Mouse (Mus musculus) left cerebral cortex, postnatal 14 days (tissue): Measurements from ENCODE around the gene A730015C16Rik. TPM values are rescaled to one million over a fixed set of nuclear protein-coding genes. Genes with fewer than 3 reads are reported as not detected.

Experiments
- DNase-seq, 2 experiments: peaks; one replicate each; pipeline ENCODE4 v3.0.0; 2021 to 2022; ENCODE audit warnings: low spot score in 2 of 2, mixed read lengths in 1 of 2
- intact Hi-C: fragments of 180-260 bp; cut with DNase I; formaldehyde crosslinking; loops from one replicate; pipeline ENCODE4 v1.15.1; 2025
- total RNA-seq, 2 experiments: library from RNA; stranded (reverse); gene quantifications; 2 replicates each; pipeline ENCODE4 v1.2.3; 2021

The A730015C16Rik gene
- total RNA-seq, 2 experiments from 2014 or later = 0.27 to 0.40 TPM

DNA sequence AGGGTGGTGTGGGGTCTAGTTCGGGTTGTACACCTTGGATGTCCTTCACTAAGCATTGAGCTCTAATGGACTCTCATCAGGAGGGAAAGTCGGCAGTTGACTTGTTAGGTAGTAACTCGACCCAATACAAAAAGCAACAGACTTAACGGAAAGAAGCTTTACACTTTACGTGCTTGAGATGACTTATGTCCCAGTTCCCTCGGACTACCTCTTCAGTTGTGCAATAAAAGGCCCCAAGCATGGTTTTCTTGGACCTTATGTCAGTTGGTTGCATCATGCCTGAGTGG is 14.6 kb downstream of the A730015C16Rik start:
- no peak for DNase-seq
- intact Hi-C loops = no loop called here

- peak; percentile 90 to 91 for DNase-seq
- intact Hi-C loops = no loop called here
These were observed 15.2 kb downstream of the A730015C16Rik start, which contains the start of gene Btf3l4 for GRCm38 (mm10) chr4:108832916-108833827. Btf3l4 (minus strand) TSS chr4:108833614.

DNA sequence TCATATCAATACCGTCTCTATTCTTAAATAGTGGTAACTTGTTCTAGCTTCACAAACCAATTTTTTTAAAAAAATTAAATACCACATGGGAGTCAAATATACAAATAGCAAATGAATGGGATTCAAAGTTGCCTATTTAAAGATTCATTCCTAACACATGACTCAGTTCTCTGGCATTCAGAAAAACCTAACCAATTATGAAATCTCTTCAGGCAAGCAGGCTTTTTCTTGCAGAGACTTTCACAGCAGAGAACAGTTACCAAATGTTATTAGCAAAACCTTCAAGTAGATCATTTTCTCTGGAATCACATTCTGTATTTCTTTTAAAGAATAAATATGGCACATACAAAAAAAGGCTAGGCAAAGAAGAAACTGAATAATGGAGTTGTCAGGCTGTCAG is 17.7 kb downstream of the A730015C16Rik start:
- intact Hi-C loops = no loop called here
- peak in 1 of 2 experiments; percentile 21 for DNase-seq

DNA sequence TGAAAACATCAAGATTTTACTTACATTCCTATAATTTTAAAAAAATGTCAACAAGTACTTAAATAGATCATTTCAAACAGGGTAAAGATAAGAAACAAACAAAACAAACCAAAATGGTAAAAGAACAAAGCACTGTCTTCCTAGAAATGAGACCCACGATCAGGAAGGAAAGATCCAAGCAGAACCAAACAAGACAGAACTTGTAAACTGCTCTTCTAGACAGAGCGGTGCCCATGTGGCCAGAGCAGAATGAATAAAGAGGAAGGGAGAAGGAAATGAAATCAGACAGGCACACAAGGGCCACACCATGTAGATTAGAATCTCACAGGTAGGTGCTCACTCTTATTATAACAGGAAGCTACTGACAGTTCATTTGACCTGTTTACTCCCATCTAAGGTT is 21.8 kb downstream of the A730015C16Rik start:
- intact Hi-C loops = no loop called here
- DNase-seq = no peak

- intact Hi-C loops = no loop called here
These were observed 22.3 kb downstream of the A730015C16Rik start for GRCm38 (mm10) chr4:108826096-108826495.

DNA sequence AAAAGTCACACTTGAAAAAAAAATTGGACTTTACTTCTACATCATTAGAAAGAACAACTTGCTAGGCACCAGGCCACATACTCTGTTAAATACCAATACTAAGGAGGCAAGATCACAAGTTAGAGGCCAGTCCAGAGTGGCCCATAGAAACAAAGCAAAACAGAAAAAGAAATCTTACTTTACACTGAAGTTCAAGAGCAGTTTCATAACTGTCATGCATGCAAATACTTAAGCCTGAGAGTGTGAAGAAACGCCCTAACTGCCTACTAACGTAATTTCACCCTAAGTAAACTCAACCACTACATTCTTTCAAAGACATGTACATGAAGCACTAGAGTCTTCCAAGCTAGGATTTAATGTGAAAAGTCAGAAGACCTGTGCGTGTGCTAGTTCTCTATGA is 22.7 kb downstream of the A730015C16Rik start:
- no peak for DNase-seq

More at GRCm38 (mm10) chr4:108826096-108826495, 22.3 kb downstream of the A730015C16Rik start:
- DNase-seq = no peak

DNA sequence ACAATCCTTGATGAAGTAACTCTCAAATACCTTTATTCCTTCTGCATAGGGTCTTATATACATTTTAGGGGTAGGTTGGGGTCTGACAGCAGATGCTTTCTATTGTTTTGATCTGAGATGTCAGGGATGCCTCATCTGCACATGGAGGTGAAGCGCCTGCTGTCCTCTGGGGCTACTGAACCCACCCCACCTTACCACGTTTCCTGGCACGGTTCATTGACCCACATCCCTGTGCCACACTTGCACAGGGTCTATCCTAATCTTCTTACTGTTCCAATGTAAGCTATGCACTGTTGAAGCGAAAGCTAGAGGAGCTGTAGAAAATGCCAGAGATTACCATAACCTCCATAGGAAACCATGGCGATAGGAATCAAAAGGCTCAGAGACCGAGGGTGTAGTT is 36.9 kb downstream of the A730015C16Rik start:
- intact Hi-C loops = no loop called here

More for the DNA sequence above, 22.7 kb downstream of the A730015C16Rik start:
- intact Hi-C loops = no loop called here

DNA sequence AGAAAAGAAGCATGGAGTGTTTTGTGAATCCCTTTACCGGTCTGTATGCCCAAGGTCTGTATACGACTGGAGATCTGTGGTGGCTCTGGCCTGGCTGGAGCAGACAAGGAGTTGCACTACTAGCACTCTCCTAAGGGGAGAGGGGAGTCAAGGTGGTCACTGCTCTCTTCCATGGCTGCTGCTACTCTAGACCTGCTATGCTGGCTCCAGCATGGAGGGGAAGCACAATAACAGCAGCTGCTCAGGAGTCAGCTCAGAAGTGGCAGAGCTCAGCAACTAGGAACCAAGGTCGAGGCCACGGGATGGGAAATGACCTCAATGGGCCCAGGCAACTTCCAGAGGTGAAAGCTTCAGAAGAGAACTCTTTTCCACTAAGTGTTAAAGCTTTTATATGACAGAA is 37.3 kb downstream of the A730015C16Rik start:
- no peak for DNase-seq
- intact Hi-C loops = no loop called here

More for the DNA sequence above, 36.9 kb downstream of the A730015C16Rik start:
- no peak for DNase-seq

GRCm38 (mm10) chr4:108803535-108803934 is 44.9 kb downstream of the A730015C16Rik start:
- no peak for DNase-seq

DNA sequence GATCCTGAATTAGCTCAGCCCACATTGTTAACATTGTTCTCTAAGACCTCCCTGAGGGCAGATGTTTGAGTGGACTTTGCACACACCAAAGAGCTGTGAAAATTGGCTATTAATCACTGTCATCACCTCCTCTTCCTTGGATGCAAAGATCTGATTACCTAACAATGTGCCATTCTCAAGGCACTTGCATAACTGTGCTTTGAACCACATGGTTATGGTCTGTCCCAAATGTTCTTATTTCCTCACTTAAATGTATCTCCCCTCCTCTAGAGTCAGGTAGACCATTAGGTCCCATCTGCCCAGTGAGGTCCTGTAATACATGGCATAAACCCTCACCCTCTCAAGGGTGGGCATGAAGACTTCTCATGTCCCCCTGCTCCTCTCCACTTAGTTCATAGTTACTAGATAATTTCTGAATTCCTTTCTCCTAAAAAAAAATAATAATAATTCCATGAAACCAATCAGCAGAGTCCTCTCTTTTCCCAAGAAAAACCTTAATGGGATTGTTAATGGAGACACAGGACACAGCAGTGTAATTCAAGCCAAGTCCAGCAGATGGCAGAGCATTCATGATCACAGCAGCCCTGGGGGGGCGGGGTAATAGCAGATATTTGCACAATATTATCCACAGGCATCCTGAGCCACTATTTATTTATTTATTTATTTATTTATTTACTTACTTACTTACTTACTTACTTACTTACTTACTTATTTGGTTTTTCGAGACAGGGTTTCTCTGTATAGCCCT is 50.2 kb downstream of the A730015C16Rik start:
- peak; percentile 75 to 76 for DNase-seq
- intact Hi-C loops = no loop called here

More at GRCm38 (mm10) chr4:108803535-108803934, 44.9 kb downstream of the A730015C16Rik start:
- intact Hi-C loops = loop anchor here (10.0 kb wide), 1 partner anchor 171 kb away; no protein-coding TSS in a partner anchor

Other genes starting within 250 kb of the A730015C16Rik start
- gene Cc2d1b, start 228.7 kb downstream of the A730015C16Rik start, total RNA-seq = 10 to 100 TPM; 28.3 to 34.5 TPM
- 1 to 10 TPM in 1 of 2 experiments, under 1 TPM in 1; 0.94 to 1.5 TPM for gene 3110021N24Rik, start 129.0 kb downstream of the A730015C16Rik start, total RNA-seq
- gene Zfyve9, start 67.8 kb downstream of the A730015C16Rik start, total RNA-seq = 10 to 100 TPM; 52.2 to 55.6 TPM
- 10 to 100 TPM; 92.3 to 98.6 TPM for gene Btf3l4, start 15.0 kb downstream of the A730015C16Rik start, total RNA-seq
- gene Txndc12, start 14.0 kb downstream of the A730015C16Rik start, total RNA-seq = 10 to 100 TPM; 40.4 to 45.2 TPM
- 10 to 100 TPM; 15.5 to 16.6 TPM for gene Kti12, start 834 bp downstream of the A730015C16Rik start, total RNA-seq
- 100 to 1,000 TPM; 106 to 123 TPM for gene Rab3b, start 30.4 kb upstream of the A730015C16Rik start, total RNA-seq
- 100 to 1,000 TPM; 127 to 150 TPM for gene Nrd1, start 152.0 kb upstream of the A730015C16Rik start, total RNA-seq